Mouse (Mus musculus): ENCODE data around the gene Kap.
"Not testable (repeated sequence)": the region's sequence is repeated elsewhere in the genome, so short reads cannot be mapped to it uniquely, and the experiment has no call there.

The Kap gene

GRCm38 (mm10) chr6:133853526-133853925 is at the start of gene Kap:
Gene Kap, minus strand, starts transcription at chr6:133853762.
- in situ Hi-C loops (cut with MboI; ENCODE audit: low sequenced_read_pairs): loop anchor here (25.0 kb wide), 1 partner anchor 141 kb away; no protein-coding TSS in a partner anchor

- in situ Hi-C loops (cut with MboI; ENCODE audit: low sequenced_read_pairs): no loop called here
These were observed 32.4 kb upstream of the Kap start for GRCm38 (mm10) chr6:133885871-133886415.

GRCm38 (mm10) chr6:133883446-133883985 is 30.0 kb upstream of the Kap start:
- in situ Hi-C loops (cut with MboI; ENCODE audit: low sequenced_read_pairs): no loop called here

- in situ Hi-C loops (cut with MboI; ENCODE audit: low sequenced_read_pairs): no loop called here
These were observed 22.4 kb upstream of the Kap start for GRCm38 (mm10) chr6:133875906-133876462.

- in situ Hi-C loops (cut with MboI; ENCODE audit: low sequenced_read_pairs): loop anchor here (25.0 kb wide), 1 partner anchor 160 kb away; no protein-coding TSS in a partner anchor
These were observed 19.1 kb upstream of the Kap start for GRCm38 (mm10) chr6:133872667-133873066.

- in situ Hi-C loops (cut with MboI; ENCODE audit: low sequenced_read_pairs): loop anchor here (25.0 kb wide), 1 partner anchor 159 kb away; no protein-coding TSS in a partner anchor
These were observed 17.6 kb upstream of the Kap start for GRCm38 (mm10) chr6:133871131-133871530.

GRCm38 (mm10) chr6:133868381-133868780 is 14.8 kb upstream of the Kap start:
- in situ Hi-C loops (cut with MboI; ENCODE audit: low sequenced_read_pairs): loop anchor here (25.0 kb wide), 1 partner anchor 156 kb away; no protein-coding TSS in a partner anchor

- in situ Hi-C loops (cut with MboI; ENCODE audit: low sequenced_read_pairs): loop anchor here (25.0 kb wide), 1 partner anchor 144 kb away; no protein-coding TSS in a partner anchor
These were observed 2.3 kb upstream of the Kap start for GRCm38 (mm10) chr6:133855871-133856270.

GRCm38 (mm10) chr6:133849359-133849758 is 4.2 kb downstream of the Kap start:
- in situ Hi-C loops (cut with MboI; ENCODE audit: low sequenced_read_pairs): no loop called here

GRCm38 (mm10) chr6:133848861-133849260 is 4.7 kb downstream of the Kap start:
- in situ Hi-C loops (cut with MboI; ENCODE audit: low sequenced_read_pairs): not testable (repeated sequence)

- in situ Hi-C loops (cut with MboI; ENCODE audit: low sequenced_read_pairs): not testable (repeated sequence)
These were observed 15.1 kb downstream of the Kap start for GRCm38 (mm10) chr6:133838296-133838995.

- in situ Hi-C loops (cut with MboI; ENCODE audit: low sequenced_read_pairs): no loop called here
These were observed 41.2 kb downstream of the Kap start for GRCm38 (mm10) chr6:133812342-133812741.

Data from CH12F3 (cell line).